Mouse (Mus musculus) liver, embryonic 14.5 days (tissue): Measurements from ENCODE around the gene Kirrel3. TPM values are rescaled to one million over a fixed set of nuclear protein-coding genes. Genes with fewer than 3 reads are reported as not detected.

Experiments used
- ATAC-seq: fragments of 200-750 bp; cut with Nextera tagmentation; 2 replicates; pipeline ENCODE4 v1.8.0; 2017; ENCODE audit warnings: moderate number of reproducible peaks, mild to moderate bottlenecking, moderate library complexity; ENCODE audit not compliant: insufficient read depth
- DNase-seq, 3 experiments: peaks; one replicate each; pipeline ENCODE4 v3.0.0-alpha.2; 2012 to 2013; ENCODE audit warnings: low read depth in 3 of 3, low spot score in 3 of 3
- H3K27ac ChIP-seq: fragments of 300-500 bp; sonication (generic); 2 replicates; pipeline ENCODE4 v1.5.1; 2014; ENCODE audit warnings: moderate library complexity, mild to moderate bottlenecking, control low read depth, inconsistent platforms
- H3K27me3 ChIP-seq: fragments of 300-500 bp; sonication (generic); 2 replicates; pipeline ENCODE4 v1.6.1; 2014; ENCODE audit warnings: mild to moderate bottlenecking, low read length, moderate library complexity; ENCODE audit not compliant: control insufficient read depth, insufficient read depth
- H3K36me3 ChIP-seq: fragments of 300-500 bp; sonication (generic); replicated peaks from 2 replicates; pipeline ENCODE4 v1.6.1; 2014; ENCODE audit warnings: low read depth; ENCODE audit not compliant: control insufficient read depth, insufficient read depth
- H3K4me1 ChIP-seq, 2 experiments: fragments of 200-500 bp in 1 of 2; fragments of 300-500 bp in 1 of 2; sonication (generic) in 1 of 2; replicated peaks; 2 replicates each; pipeline ENCODE4 v1.6.1; 2012 to 2014; ENCODE audit warnings: antibody characterized with exemption in 1 of 2, inconsistent platforms in 1 of 2, low read length in 1 of 2; ENCODE audit not compliant: control insufficient read depth in 2 of 2, insufficient read depth in 2 of 2
- H3K4me2 ChIP-seq: fragments of 300-500 bp; sonication (generic); 2 replicates; pipeline ENCODE4 v1.6.1; 2014; ENCODE audit warnings: low read depth, mild to moderate bottlenecking, control low read depth, moderate library complexity
- H3K4me3 ChIP-seq, 2 experiments: fragments of 200-500 bp in 1 of 2; fragments of 300-500 bp in 1 of 2; sonication (generic) in 1 of 2; 2 replicates each; pipeline ENCODE4 v1.5.1; 2012 to 2014; ENCODE audit warnings: low read depth in 2 of 2, low read length in 2 of 2, mild to moderate bottlenecking in 2 of 2, control low read depth in 1 of 2, inconsistent platforms in 1 of 2, moderate library complexity in 1 of 2; ENCODE audit not compliant: insufficient read depth in 1 of 2
- H3K9ac ChIP-seq: fragments of 300-500 bp; sonication (generic); replicated peaks from 2 replicates; pipeline ENCODE4 v1.6.1; 2014; ENCODE audit warnings: mild to moderate bottlenecking, control low read depth, moderate library complexity
- H3K9me3 ChIP-seq: fragments of 300-500 bp; sonication (generic); 2 replicates; pipeline ENCODE4 v1.6.1; 2016; ENCODE audit warnings: low read length, mixed read lengths; ENCODE audit not compliant: control insufficient read depth
- CTCF ChIP-seq: IDR thresholded peaks from 2 replicates; pipeline ENCODE4 v1.5.1; 2016; ENCODE audit warnings: antibody characterized with exemption, low read depth, control low read depth
- EP300 ChIP-seq: IDR thresholded peaks from 2 replicates; pipeline ENCODE4 v1.6.1; 2016; ENCODE audit warnings: antibody characterized with exemption, low read depth
- WGBS: fragments of 180-500 bp; shearing (Covaris S2); extraction: QIAGEN DNeasy Blood & Tissue Kit; methylation state at CpG from one replicate; pipeline ENCODE4 v1.1.7; 2014; ENCODE audit not compliant: insufficient replicate concordance; 5-methylcytosine and 5-hydroxymethylcytosine counted together
- polyA plus RNA-seq, 2 experiments: library from polyadenylated mRNA; depleted of rRNA in 1 of 2; stranded (reverse) in 1 of 2; unstranded in 1 of 2; fragments of >200 nt; fragmentation: Nextera tagmentation in 1 of 2; extraction: Ambion mirVana in 1 of 2; gene quantifications; 2 replicates each; pipeline versions ENCODE4 v1.2.1 to v1.2.3; 2012 to 2014

Gene Kirrel3
- polyA plus RNA-seq, 2 experiments, result 0.08 TPM; not detected in 1

DNA sequence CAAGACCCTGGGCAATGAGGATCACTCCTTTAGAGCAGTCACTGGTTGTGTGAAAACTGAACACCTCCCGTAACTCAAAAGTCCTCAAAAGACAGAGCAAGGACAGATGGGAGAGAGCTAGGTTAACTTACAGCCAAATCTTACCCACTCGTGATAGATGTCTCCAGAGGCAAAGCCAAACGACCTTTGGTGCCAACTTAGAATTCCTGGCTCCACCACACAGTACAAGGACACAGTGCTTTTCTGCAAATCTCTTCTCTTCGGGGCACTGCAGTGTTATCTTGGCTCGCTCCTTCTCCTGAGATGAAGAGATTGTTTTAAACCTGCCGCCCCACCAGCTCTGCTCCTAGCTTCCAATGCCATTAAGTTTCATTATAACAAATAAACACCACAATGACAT is 437.0 kb downstream of the Kirrel3 start:
- TF ChIP-seq CTCF (no peak), EP300 (no peak)
- H3K36me3 ChIP-seq, result no peaks in the 10 kb centered on the region
- DNase-seq (no peak), ATAC-seq (no peak)
- H3K4me2 ChIP-seq, result no peak overlapping the region
- H3K9me3 ChIP-seq, result no peaks in the 10 kb centered on the region
- no peaks in the 10 kb centered on the region for H3K27me3 ChIP-seq
- no peak overlapping the region for H3K4me3 ChIP-seq
- H3K4me1 ChIP-seq, result no peaks in the 10 kb centered on the region
- H3K27ac ChIP-seq, result no peak overlapping the region
- H3K9ac ChIP-seq, result no peak overlapping the region
- 51% methylated on average over 6 of the region's 6 CpGs for WGBS

DNA sequence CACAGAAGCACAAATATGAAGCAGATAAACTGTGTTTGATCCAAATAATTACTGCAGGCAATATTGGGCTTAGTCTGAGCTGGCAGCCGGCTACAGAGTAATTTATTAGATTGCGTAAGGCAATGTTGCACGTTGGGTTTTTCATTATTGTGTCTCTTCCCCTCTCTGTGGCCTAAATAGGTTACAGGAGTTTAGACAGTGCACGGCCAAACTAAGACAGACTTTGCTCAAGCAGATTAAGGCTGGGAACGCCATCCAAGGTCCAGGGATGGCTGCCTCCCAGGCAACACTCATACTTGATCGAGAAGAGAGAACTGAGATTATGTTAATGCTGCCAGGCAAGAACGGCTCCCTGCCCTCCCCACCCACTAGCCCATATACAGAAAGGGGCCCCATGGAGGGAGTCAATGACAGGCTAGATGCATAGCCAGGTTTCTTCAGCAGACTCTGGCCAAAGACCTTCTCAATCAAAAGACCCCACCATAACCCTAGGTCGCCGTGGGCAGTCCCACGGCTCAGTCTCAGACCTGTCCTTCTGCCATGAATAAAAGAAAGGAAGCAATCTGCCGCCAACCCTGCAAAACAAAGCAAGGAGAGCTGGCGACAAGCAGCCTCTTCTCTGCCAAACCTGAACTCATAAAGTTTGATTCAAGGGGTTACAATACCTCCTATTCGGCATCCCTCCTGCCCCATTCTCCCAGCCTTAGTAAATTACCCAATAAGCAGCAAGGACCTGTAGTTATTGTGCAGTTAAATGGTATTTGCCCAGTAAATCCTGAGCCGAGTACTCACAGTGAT is 437.6 kb downstream of the Kirrel3 start:
- 60% methylated on average over 14 of the region's 14 CpGs for WGBS
- no peaks in the 10 kb centered on the region for H3K36me3 ChIP-seq

DNA sequence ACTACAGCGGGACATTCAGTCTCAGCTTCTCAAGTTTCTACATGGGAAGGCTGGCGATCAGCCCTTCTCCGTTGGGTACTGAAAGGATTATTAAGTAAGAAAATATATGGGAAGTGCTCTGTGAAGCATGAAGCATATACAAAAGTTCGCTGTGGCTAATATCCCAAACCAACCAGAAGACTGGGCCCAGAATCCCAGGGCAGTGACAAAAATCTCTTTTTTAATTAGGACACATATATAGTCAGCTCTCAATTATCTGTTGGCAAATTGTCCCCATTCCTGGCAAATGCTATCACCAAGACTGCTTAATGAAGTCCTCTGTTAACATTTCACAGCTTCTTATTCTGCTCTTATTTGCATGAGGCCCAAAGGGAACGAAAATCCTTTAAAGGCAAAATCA is 439.9 kb downstream of the Kirrel3 start:
- H3K4me2 ChIP-seq, result no peak overlapping the region
- ATAC-seq (no peak), DNase-seq (no peak)
- 62% methylated on average over 5 of the region's 5 CpGs for WGBS
- no peak overlapping the region for H3K27ac ChIP-seq
- H3K27me3 ChIP-seq, result no peaks in the 10 kb centered on the region
- H3K9me3 ChIP-seq, result no peaks in the 10 kb centered on the region
- H3K4me3 ChIP-seq, result no peak overlapping the region
- TF ChIP-seq CTCF, result no peak
- H3K36me3 ChIP-seq, result no peaks in the 10 kb centered on the region
- H3K9ac ChIP-seq, result no peak overlapping the region
- no peaks in the 10 kb centered on the region for H3K4me1 ChIP-seq

More for the DNA sequence above, 437.6 kb downstream of the Kirrel3 start:
- H3K9ac ChIP-seq, result no peak overlapping the region
- ATAC-seq (no peak), DNase-seq (no peak)
- no peak overlapping the region for H3K4me2 ChIP-seq
- no peaks in the 10 kb centered on the region for H3K9me3 ChIP-seq
- H3K4me1 ChIP-seq, result no peaks in the 10 kb centered on the region
- no peak overlapping the region for H3K27ac ChIP-seq
- no peak for TF ChIP-seq EP300
- no peak for TF ChIP-seq CTCF
- no peak overlapping the region for H3K4me3 ChIP-seq
- no peaks in the 10 kb centered on the region for H3K27me3 ChIP-seq

DNA sequence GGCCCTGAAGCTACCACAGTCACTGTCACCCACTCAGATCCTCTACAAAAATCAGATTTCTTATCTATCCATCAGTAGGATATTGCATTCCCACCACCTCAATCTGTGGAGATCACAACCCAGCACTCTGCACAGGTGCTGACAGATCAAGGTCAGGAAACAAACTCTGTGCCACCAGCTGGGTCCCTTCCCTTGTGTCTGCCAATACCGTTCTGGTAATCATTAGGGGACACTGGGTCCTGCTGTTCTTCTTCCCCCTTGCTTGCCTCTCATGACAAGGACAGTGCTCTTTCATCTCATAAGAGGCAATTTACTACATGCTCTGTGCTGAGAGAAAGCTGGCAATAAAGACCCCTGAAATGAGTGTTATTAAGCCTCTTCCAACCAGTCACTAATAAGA is 444.7 kb downstream of the Kirrel3 start:
- Histone ChIP-seq H3K4me2 (no peak overlapping the region), H3K9ac (no peak overlapping the region), H3K27ac (no peak overlapping the region), H3K36me3 (no peaks in the 10 kb centered on the region), H3K4me1 (no peaks in the 10 kb centered on the region), H3K27me3 (no peaks in the 10 kb centered on the region), H3K9me3 (no peaks in the 10 kb centered on the region), H3K4me3 (no peak overlapping the region)
- WGBS, result 41% methylated on average over 1 of the region's 1 CpGs
- no peak for ATAC-seq
- no peak for DNase-seq
- TF ChIP-seq CTCF, result no peak
- TF ChIP-seq EP300, result no peak

DNA sequence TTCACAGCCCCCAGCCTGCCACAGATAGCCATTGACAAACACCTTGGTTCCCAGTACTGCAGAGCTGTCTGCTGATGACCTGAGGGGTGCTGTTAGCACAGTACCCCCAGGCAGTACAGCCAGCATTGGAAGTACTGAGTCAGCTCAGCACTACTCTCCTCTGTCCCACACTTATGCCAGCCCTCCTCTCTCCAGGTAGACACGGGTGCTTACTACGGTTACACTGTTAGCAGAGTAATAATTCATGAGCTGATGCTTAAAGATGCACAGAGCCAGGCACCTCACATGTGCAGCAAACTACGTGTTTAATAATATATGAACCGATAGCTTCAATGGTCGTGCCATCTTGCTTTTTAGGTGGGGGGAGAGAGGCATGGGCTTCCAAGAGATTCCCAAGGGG is 452.4 kb downstream of the Kirrel3 start:
- no peaks in the 10 kb centered on the region for H3K4me1 ChIP-seq
- H3K36me3 ChIP-seq, result no peaks in the 10 kb centered on the region
- no peak overlapping the region for H3K9ac ChIP-seq
- H3K27ac ChIP-seq, result no peak overlapping the region
- ATAC-seq (no peak), DNase-seq (no peak)
- H3K4me2 ChIP-seq, result no peak overlapping the region
- H3K9me3 ChIP-seq, result no peaks in the 10 kb centered on the region
- no peaks in the 10 kb centered on the region for H3K27me3 ChIP-seq
- 62% methylated on average over 5 of the region's 5 CpGs for WGBS
- H3K4me3 ChIP-seq, result no peak overlapping the region
- no peak for TF ChIP-seq CTCF
- no peak for TF ChIP-seq EP300
